Mouse (Mus musculus) neural tube, embryonic 14.5 days (tissue): ENCODE measurements around the gene Emsy. TPM values are rescaled to one million over a fixed set of nuclear protein-coding genes. Genes with fewer than 3 reads are reported as not detected.

Source experiments
- ATAC-seq: fragments of 200-750 bp; cut with Nextera tagmentation; 2 replicates; pipeline ENCODE4 v1.8.0; 2017; ENCODE audit warnings: low read depth, mild to moderate bottlenecking, moderate TSS enrichment, moderate library complexity
- H3K27ac ChIP-seq: fragments of 300-500 bp; sonication (generic); 2 replicates; pipeline ENCODE4 v1.5.1; 2014; ENCODE audit warnings: low read depth, mild to moderate bottlenecking, control low read depth, low read length, moderate library complexity, mixed read lengths
- H3K27me3 ChIP-seq: fragments of 300-500 bp; sonication (generic); 2 replicates; pipeline ENCODE4 v1.6.1; 2014; ENCODE audit warnings: low read length; ENCODE audit not compliant: control insufficient read depth, insufficient read depth
- H3K36me3 ChIP-seq: fragments of 300-500 bp; sonication (generic); 2 replicates; pipeline ENCODE4 v1.6.1; 2014; ENCODE audit warnings: low read length, mixed read lengths; ENCODE audit not compliant: control insufficient read depth, insufficient read depth
- H3K4me1 ChIP-seq: fragments of 300-500 bp; sonication (generic); 2 replicates; pipeline ENCODE4 v1.6.1; 2014; ENCODE audit warnings: low read length; ENCODE audit not compliant: control insufficient read depth, insufficient read depth
- H3K4me2 ChIP-seq: fragments of 300-500 bp; sonication (generic); 2 replicates; pipeline ENCODE4 v1.6.1; 2014; ENCODE audit warnings: mild to moderate bottlenecking, low read depth, low read length, control low read depth
- H3K4me3 ChIP-seq: fragments of 300-500 bp; sonication (generic); 2 replicates; pipeline ENCODE4 v1.5.1; 2014; ENCODE audit warnings: low read depth, low read length, control low read depth, mixed read lengths
- H3K9ac ChIP-seq: fragments of 300-500 bp; sonication (generic); replicated peaks from 2 replicates; pipeline ENCODE4 v1.6.1; 2014; ENCODE audit warnings: low read depth, mild to moderate bottlenecking, control low read depth, low read length, mixed read lengths
- H3K9me3 ChIP-seq: fragments of 300-500 bp; sonication (generic); 2 replicates; pipeline ENCODE4 v1.6.1; 2016; ENCODE audit warnings: low read length; ENCODE audit not compliant: control insufficient read depth
- WGBS: fragments of 180-500 bp; shearing (Covaris S2); extraction: QIAGEN DNeasy Blood & Tissue Kit; methylation state at CpG from one replicate; pipeline ENCODE4 v1.1.7; 2014; 5-methylcytosine and 5-hydroxymethylcytosine counted together
- polyA plus RNA-seq: library from polyadenylated mRNA; unstranded; fragments of >200 nt; fragmentation: Nextera tagmentation; extraction: Ambion mirVana; gene quantifications from 2 replicates; pipeline ENCODE4 v1.2.1, GENCODE M21; 2014

Gene Emsy
- polyA plus RNA-seq, 1 experiment from 2014 or later: 50.5 TPM

- ATAC-seq: no peak
- no peak overlapping the region for H3K9ac ChIP-seq
Observed at GRCm38 (mm10) chr7:98537210-98537966, 119.2 kb downstream of the Emsy start.

More at GRCm38 (mm10) chr7:98537210-98537966, 119.2 kb downstream of the Emsy start:
- H3K27me3 ChIP-seq: no peaks in the 10 kb centered on the region
- no peaks in the 10 kb centered on the region for H3K9me3 ChIP-seq
- WGBS: 39% methylated on average over 10 of the region's 10 CpGs
- no peak overlapping the region for H3K4me3 ChIP-seq
- H3K4me2 ChIP-seq: no peak overlapping the region
- no peaks in the 10 kb centered on the region for H3K36me3 ChIP-seq
- no peak overlapping the region for H3K27ac ChIP-seq
- H3K4me1 ChIP-seq: peaks cover 3% of the 10 kb centered on the region; the same call in 1 of the 2 replicates

Other genes with a start within 250 kb of the Emsy start
- 0.37 TPM in 1 of 2 replicates, not detected in the other for gene Gucy2d, start 216.4 kb downstream of the Emsy start, polyA plus RNA-seq
- gene Lrrc32, start 167.5 kb downstream of the Emsy start, polyA plus RNA-seq: 1.5 and 4.8 TPM in 2 replicates
- gene Thap12, start 46.3 kb upstream of the Emsy start, polyA plus RNA-seq: 54.5 and 63.8 TPM in 2 replicates
- 1.0 and 1.8 TPM in 2 replicates for gene Wnt11, start 178.3 kb upstream of the Emsy start, polyA plus RNA-seq